Mouse (Mus musculus) hindbrain, embryonic 12.5 days (tissue): ENCODE results near the gene Rab4a. TPM values are rescaled to one million over a fixed set of nuclear protein-coding genes. Genes with fewer than 3 reads are reported as not detected.

Source experiments
- ATAC-seq: fragments of 200-750 bp; cut with Nextera tagmentation; 2 replicates; pipeline ENCODE4 v1.8.0; 2017; ENCODE audit warnings: moderate TSS enrichment; ENCODE audit not compliant: low FRiP score
- H3K27ac ChIP-seq: fragments of 300-500 bp; sonication (generic); 2 replicates; pipeline ENCODE4 v1.5.1; 2016; ENCODE audit warnings: mild to moderate bottlenecking
- H3K27me3 ChIP-seq: fragments of 300-500 bp; sonication (generic); 2 replicates; pipeline ENCODE4 v1.6.1; 2016; ENCODE audit warnings: mild to moderate bottlenecking
- H3K36me3 ChIP-seq: fragments of 300-500 bp; sonication (generic); 2 replicates; pipeline ENCODE4 v1.6.1; 2016; ENCODE audit warnings: mild to moderate bottlenecking
- H3K4me1 ChIP-seq: fragments of 300-500 bp; sonication (generic); 2 replicates; pipeline ENCODE4 v1.6.1; 2016
- H3K4me2 ChIP-seq: fragments of 300-500 bp; sonication (generic); replicated peaks from 2 replicates; pipeline ENCODE4 v1.6.1; 2016; ENCODE audit warnings: mild to moderate bottlenecking
- H3K4me3 ChIP-seq: fragments of 300-500 bp; sonication (generic); 2 replicates; pipeline ENCODE4 v1.5.1; 2016; ENCODE audit warnings: mild to moderate bottlenecking
- H3K9ac ChIP-seq: fragments of 300-500 bp; sonication (generic); 2 replicates; pipeline ENCODE4 v1.6.1; 2016; ENCODE audit warnings: mild to moderate bottlenecking, moderate library complexity
- H3K9me3 ChIP-seq: fragments of 300-500 bp; sonication (generic); replicated peaks from 2 replicates; pipeline ENCODE4 v1.6.1; 2016; ENCODE audit warnings: mild to moderate bottlenecking
- WGBS: fragments of 180-500 bp; shearing (Covaris S2); methylation state at CpG from one replicate; pipeline ENCODE4 v1.1.7; 2016; 5-methylcytosine and 5-hydroxymethylcytosine counted together
- polyA plus RNA-seq: library from polyadenylated mRNA; unstranded; fragments of >200 nt; fragmentation: Nextera tagmentation; extraction: Ambion mirVana; gene quantifications from 2 replicates; pipeline ENCODE4 v1.2.1, GENCODE M21; 2016

The Rab4a gene
- polyA plus RNA-seq, 1 experiment from 2014 or later = 61.0 TPM

GRCm38 (mm10) chr8:123842086-123842485 lies 36.3 kb downstream of the Rab4a start:
- Histone ChIP-seq H3K4me2 (no peak overlapping the region), H3K9ac (no peak overlapping the region), H3K27me3 (no peaks in the 10 kb centered on the region), H3K4me1 (no peaks in the 10 kb centered on the region), H3K4me3 (no peak overlapping the region), H3K9me3 (no peaks in the 10 kb centered on the region), H3K27ac (no peak overlapping the region), H3K36me3 (no peaks in the 10 kb centered on the region)
- WGBS = 87% methylated on average over 12 of the region's 12 CpGs
- ATAC-seq = no peak

DNA sequence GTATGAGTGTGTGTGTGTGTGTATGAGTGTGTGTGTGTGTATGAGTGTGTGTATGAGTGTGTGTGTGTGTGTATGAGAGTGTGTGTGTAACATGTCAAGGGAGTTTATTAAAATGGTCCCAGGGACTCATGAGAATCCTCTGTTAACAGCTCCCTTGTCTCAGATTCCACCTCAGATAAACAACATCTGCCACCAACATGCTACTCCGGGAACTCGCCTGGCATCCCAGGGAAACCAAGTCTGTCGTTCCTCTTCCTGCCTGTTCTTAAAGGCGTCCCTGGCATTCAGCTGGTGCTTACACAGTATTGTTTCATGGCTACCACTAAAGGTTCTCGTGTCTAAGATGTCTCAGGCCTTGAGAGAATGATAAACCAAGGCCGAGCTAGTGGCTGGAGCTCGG lies 38.6 kb downstream of the Rab4a start:
- no peak overlapping the region for H3K9ac ChIP-seq
- H3K9me3 ChIP-seq = no peaks in the 10 kb centered on the region
- H3K36me3 ChIP-seq = no peaks in the 10 kb centered on the region
- H3K4me2 ChIP-seq = no peak overlapping the region
- no peaks in the 10 kb centered on the region for H3K4me1 ChIP-seq
- H3K4me3 ChIP-seq = no peak overlapping the region
- no peaks in the 10 kb centered on the region for H3K27me3 ChIP-seq
- WGBS = 79% methylated on average over 7 of the region's 7 CpGs
- no peak for ATAC-seq
- no peak overlapping the region for H3K27ac ChIP-seq

GRCm38 (mm10) chr8:123845114-123845513 lies 39.3 kb downstream of the Rab4a start:
- Histone ChIP-seq H3K4me3 (no peak overlapping the region), H3K27ac (no peak overlapping the region), H3K27me3 (no peaks in the 10 kb centered on the region), H3K9ac (no peak overlapping the region), H3K4me1 (no peaks in the 10 kb centered on the region), H3K4me2 (no peak overlapping the region), H3K9me3 (no peaks in the 10 kb centered on the region), H3K36me3 (no peaks in the 10 kb centered on the region)
- WGBS = 92% methylated on average over 13 of the region's 13 CpGs
- ATAC-seq = no peak

DNA sequence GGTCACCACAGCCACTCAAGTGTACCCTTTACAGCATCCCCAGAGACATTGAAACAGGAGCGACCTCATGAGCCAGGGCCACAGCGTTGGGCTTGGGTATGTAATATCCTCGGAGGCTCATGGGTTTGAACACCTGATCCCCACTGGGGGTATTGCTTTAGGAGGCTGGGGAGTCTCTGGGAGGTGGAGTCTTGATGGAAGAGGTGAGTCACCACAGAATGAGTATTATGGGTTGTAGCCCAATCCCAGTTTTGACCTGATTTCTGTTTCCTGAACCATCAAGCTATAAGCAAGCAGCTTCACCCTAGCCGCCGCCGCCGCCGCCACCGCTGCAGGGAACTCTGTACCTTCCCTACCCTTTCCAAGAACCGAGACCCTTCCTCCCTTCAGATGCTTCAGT lies 40.2 kb downstream of the Rab4a start:
- H3K4me1 ChIP-seq = no peaks in the 10 kb centered on the region
- H3K36me3 ChIP-seq = no peaks in the 10 kb centered on the region
- H3K9me3 ChIP-seq = no peaks in the 10 kb centered on the region
- no peak overlapping the region for H3K9ac ChIP-seq
- H3K4me2 ChIP-seq = no peak overlapping the region
- 88% methylated on average over 10 of the region's 10 CpGs for WGBS
- H3K4me3 ChIP-seq = no peak overlapping the region
- H3K27me3 ChIP-seq = no peaks in the 10 kb centered on the region
- no peak for ATAC-seq
- H3K27ac ChIP-seq = no peak overlapping the region

DNA sequence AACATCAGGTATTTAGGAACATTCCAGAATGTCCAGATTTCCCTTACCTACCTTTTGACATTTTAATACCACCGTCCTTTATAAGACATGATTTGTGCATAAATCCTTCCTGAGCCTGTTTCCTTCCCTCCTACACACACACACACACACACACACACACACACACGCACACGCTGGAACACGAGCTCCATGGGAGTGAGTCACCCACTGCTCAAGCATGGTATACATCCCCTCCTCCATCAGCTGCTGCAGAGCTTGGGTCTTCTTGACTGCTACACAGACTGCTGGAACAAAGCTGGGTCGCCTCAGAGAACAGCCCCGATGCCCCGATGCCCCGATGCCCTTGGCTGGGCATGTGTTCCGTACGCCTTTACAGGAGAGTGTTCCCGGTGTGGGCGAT lies 40.7 kb downstream of the Rab4a start:
- Histone ChIP-seq H3K4me3 (no peak overlapping the region), H3K36me3 (no peaks in the 10 kb centered on the region), H3K9ac (no peak overlapping the region), H3K4me1 (no peaks in the 10 kb centered on the region), H3K9me3 (no peaks in the 10 kb centered on the region), H3K4me2 (no peak overlapping the region), H3K27ac (no peak overlapping the region), H3K27me3 (no peaks in the 10 kb centered on the region)
- 90% methylated on average over 12 of the region's 12 CpGs for WGBS
- ATAC-seq = no peak

DNA sequence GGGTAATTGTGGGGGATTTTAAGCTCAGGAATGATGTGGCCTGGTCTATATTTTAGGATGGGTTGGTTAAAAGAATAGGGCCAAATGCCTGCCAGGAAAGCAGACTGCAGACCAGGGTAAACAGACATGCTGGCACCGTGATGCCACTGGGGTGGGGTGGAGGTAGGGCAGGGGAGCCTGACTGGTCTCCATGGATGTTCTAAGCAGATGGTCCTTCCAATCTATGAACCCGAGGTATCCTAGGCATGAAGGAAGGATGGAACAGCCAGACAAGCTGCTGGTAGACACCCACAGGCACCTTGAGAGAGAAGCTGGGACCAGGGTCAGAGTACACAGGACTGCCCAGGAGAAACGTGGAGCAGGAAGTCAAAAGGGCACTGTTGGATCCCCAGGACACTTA lies 41.8 kb downstream of the Rab4a start:
- no peaks in the 10 kb centered on the region for H3K27me3 ChIP-seq
- H3K27ac ChIP-seq = no peak overlapping the region
- no peaks in the 10 kb centered on the region for H3K36me3 ChIP-seq
- H3K4me3 ChIP-seq = no peak overlapping the region
- no peak for ATAC-seq
- H3K4me2 ChIP-seq = no peak overlapping the region
- 85% methylated on average over 3 of the region's 3 CpGs for WGBS
- no peaks in the 10 kb centered on the region for H3K4me1 ChIP-seq
- H3K9ac ChIP-seq = no peak overlapping the region
- H3K9me3 ChIP-seq = no peaks in the 10 kb centered on the region

DNA sequence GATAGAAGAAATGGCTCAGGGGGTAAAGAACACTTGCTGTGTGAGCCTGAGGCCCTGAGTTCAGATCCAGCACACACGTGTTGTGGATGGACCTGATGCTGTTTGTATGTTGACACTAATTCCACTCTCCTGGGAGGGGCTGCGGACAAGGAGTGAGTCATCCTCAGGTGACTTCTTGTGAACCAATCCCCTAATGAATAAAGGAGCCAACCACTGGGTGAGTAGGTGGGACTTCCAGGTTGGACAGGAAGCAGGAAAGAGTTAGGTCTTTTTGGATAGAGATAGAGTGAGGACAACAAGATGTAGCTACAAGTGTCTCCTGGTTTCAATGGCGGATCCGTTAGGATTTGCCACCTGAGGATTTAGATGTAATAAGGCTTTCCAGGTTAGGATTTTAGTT lies 43.6 kb downstream of the Rab4a start:
- no peaks in the 10 kb centered on the region for H3K4me1 ChIP-seq
- H3K4me2 ChIP-seq = no peak overlapping the region
- no peaks in the 10 kb centered on the region for H3K36me3 ChIP-seq
- WGBS = 85% methylated on average over 4 of the region's 4 CpGs
- no peak overlapping the region for H3K9ac ChIP-seq
- no peak overlapping the region for H3K27ac ChIP-seq
- no peak overlapping the region for H3K4me3 ChIP-seq
- no peak for ATAC-seq
- no peaks in the 10 kb centered on the region for H3K27me3 ChIP-seq
- no peaks in the 10 kb centered on the region for H3K9me3 ChIP-seq

- Histone ChIP-seq H3K27ac (no peak overlapping the region), H3K4me3 (no peak overlapping the region), H3K4me1 (no peaks in the 10 kb centered on the region), H3K9me3 (no peaks in the 10 kb centered on the region), H3K4me2 (no peak overlapping the region), H3K27me3 (no peaks in the 10 kb centered on the region), H3K9ac (no peak overlapping the region), H3K36me3 (no peaks in the 10 kb centered on the region)
- 80% methylated on average over 5 of the region's 5 CpGs for WGBS
- ATAC-seq = no peak
These were observed 45.8 kb downstream of the Rab4a start for GRCm38 (mm10) chr8:123851590-123851989.

GRCm38 (mm10) chr8:123854252-123854651 lies 48.5 kb downstream of the Rab4a start:
- no peak overlapping the region for H3K27ac ChIP-seq
- no peak overlapping the region for H3K4me2 ChIP-seq
- no peak overlapping the region for H3K4me3 ChIP-seq
- no peak overlapping the region for H3K9ac ChIP-seq
- no peaks in the 10 kb centered on the region for H3K27me3 ChIP-seq
- whole genome bisulfite sequencing = 93% methylated on average over 1 of the region's 1 CpGs
- H3K36me3 ChIP-seq = no peaks in the 10 kb centered on the region
- H3K9me3 ChIP-seq = no peaks in the 10 kb centered on the region
- H3K4me1 ChIP-seq = peaks cover 8% of the 10 kb centered on the region; the same call in 1 of the 2 replicates
- ATAC-seq = no peak

GRCm38 (mm10) chr8:123854733-123855475 lies 49.1 kb downstream of the Rab4a start:
- Histone ChIP-seq H3K9ac (no peak overlapping the region), H3K4me1 (peaks cover 9% of the 10 kb centered on the region; the same call in 1 of the 2 replicates), H3K27me3 (no peaks in the 10 kb centered on the region), H3K4me2 (no peak overlapping the region), H3K4me3 (no peak overlapping the region), H3K27ac (no peak overlapping the region), H3K36me3 (no peaks in the 10 kb centered on the region), H3K9me3 (no peaks in the 10 kb centered on the region)
- ATAC-seq = no peak
- 92% methylated on average over 9 of the region's 9 CpGs for WGBS

DNA sequence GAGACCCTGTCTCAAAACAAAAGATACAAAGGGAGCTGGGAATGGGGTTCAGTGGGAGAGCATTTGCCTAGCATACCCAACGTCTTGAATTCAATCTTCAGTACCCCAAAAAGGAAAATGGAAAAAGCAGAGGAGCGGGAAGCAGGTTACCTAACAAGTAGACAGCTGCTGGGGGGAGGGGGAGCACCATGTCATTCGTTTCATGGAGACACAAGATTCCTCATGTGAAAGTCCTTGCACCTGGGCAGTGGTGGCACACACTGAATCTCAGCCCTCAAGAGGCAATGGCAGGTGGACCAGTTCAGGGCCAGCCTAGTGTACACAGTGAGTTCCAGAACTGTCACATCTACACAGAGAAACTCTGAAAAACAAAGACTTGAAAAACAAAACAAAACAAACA lies 51.6 kb downstream of the Rab4a start:
- H3K4me2 ChIP-seq = no peak overlapping the region; the same call in 1 of the 2 replicates
- no peak for ATAC-seq
- H3K36me3 ChIP-seq = no peaks in the 10 kb centered on the region
- peaks cover 16% of the 10 kb centered on the region for H3K27me3 ChIP-seq
- 70% methylated on average over 3 of the region's 3 CpGs for WGBS
- no peak overlapping the region for H3K4me3 ChIP-seq
- no peaks in the 10 kb centered on the region for H3K9me3 ChIP-seq
- no peak overlapping the region for H3K9ac ChIP-seq
- H3K27ac ChIP-seq = no peak overlapping the region
- H3K4me1 ChIP-seq = peaks cover 10% of the 10 kb centered on the region; the same call in 1 of the 2 replicates

- under 1% methylated on average over 17 of the region's 17 CpGs for WGBS
- H3K4me2 ChIP-seq = peak overlapping the region; percentile 93
- ATAC-seq = peak; percentile 39
These were observed 52.8 kb downstream of the Rab4a start for GRCm38 (mm10) chr8:123858574-123858940.

DNA sequence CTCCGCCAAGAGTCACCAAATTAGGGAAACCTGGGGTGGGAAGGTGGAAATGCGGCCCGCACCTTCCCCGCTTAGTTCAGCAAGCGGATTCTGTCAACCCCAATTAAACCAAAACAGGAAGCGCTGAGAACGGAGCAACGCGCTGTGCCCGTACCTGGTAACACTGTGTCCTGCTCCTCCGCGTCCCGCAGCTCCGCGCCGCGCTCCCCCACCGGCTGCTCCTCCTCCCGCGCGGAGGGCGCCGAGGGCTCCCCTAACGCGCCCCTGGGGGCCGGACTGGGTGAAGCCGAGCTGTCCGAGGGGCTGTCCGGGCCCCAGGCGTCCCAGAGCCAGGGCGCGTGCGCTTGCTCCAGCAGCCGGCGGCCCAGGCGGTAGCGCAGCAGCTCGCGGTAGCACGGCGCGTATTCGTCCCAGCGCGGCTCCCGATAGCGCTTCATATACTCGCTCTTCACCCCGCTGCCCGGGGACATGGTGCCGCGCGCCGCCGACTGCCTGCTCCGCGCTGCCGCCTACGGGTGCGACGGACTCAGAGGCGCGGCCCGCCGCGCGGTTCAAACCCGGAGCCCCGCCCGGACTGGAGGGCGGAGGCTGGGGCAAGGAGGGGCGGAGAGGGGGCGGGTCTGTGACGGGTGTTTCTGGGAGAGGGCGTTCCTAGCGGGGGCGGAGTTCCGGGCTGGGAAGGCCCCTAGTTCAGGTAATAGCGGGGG lies 53.3 kb downstream of the Rab4a start:
- H3K4me3 ChIP-seq = peak overlapping the region; percentile 88
- peaks cover 14% of the 10 kb centered on the region for H3K4me1 ChIP-seq
- H3K9me3 ChIP-seq = no peaks in the 10 kb centered on the region
- peak overlapping the region; percentile 93 for H3K4me2 ChIP-seq
- no peaks in the 10 kb centered on the region for H3K36me3 ChIP-seq
- H3K27ac ChIP-seq = peak overlapping the region; percentile 83
- peak overlapping the region; percentile 87 for H3K9ac ChIP-seq
- ATAC-seq = peak; percentile 94
- H3K27me3 ChIP-seq = peaks cover 28% of the 10 kb centered on the region
- under 1% methylated on average over 76 of the region's 79 CpGs for WGBS

More at GRCm38 (mm10) chr8:123858574-123858940, 52.8 kb downstream of the Rab4a start:
- Histone ChIP-seq H3K36me3 (no peaks in the 10 kb centered on the region), H3K9ac (peak overlapping the region; percentile 87), H3K4me3 (peak overlapping the region; percentile 88), H3K9me3 (no peaks in the 10 kb centered on the region), H3K4me1 (peaks cover 10% of the 10 kb centered on the region; the same call in 1 of the 2 replicates), H3K27me3 (peaks cover 26% of the 10 kb centered on the region), H3K27ac (no peak overlapping the region)
